Mouse (Mus musculus) cerebellum, adult 2 months (tissue): Measurements from ENCODE around the gene Parn. TPM values are rescaled to one million over a fixed set of nuclear protein-coding genes. Genes with fewer than 3 reads are reported as not detected.

Experiments used
- DNase-seq, 2 experiments: peaks; one replicate each; pipeline ENCODE4 v3.0.0; 2021
- H3K27ac ChIP-seq: fragments of 200-500 bp; 2 replicates; pipeline ENCODE4 v1.5.1; 2012; ENCODE audit warnings: low read length, control low read depth, inconsistent platforms; ENCODE audit not compliant: insufficient read depth
- H3K27me3 ChIP-seq: fragments of 200-500 bp; 2 replicates; pipeline ENCODE4 v1.6.1; 2012; ENCODE audit warnings: inconsistent platforms, mild to moderate bottlenecking, low read length, moderate library complexity; ENCODE audit not compliant: control insufficient read depth, insufficient read depth
- H3K4me1 ChIP-seq: fragments of 200-500 bp; 2 replicates; pipeline ENCODE4 v1.6.1; 2011; ENCODE audit warnings: low read length; ENCODE audit not compliant: control insufficient read depth, insufficient read depth
- H3K4me3 ChIP-seq: fragments of 200-500 bp; replicated peaks from 2 replicates; pipeline ENCODE3; 2011; ENCODE audit warnings: mild to moderate bottlenecking, low read depth, low read length, control low read depth; ENCODE audit not compliant: insufficient read depth
- CTCF ChIP-seq: fragments of 200-500 bp; IDR thresholded peaks from 2 replicates; pipeline ENCODE4 v1.5.1; 2011; ENCODE audit warnings: low read depth, mild to moderate bottlenecking, control low read depth, low read length, moderate library complexity, borderline replicate concordance; ENCODE audit not compliant: insufficient read depth
- POLR2A ChIP-seq: fragments of 200-500 bp; IDR thresholded peaks from 2 replicates; pipeline ENCODE4 v1.6.1; 2011; ENCODE audit warnings: low read length, control low read depth, borderline replicate concordance; ENCODE audit not compliant: insufficient read depth
- WGBS: fragments of 180-500 bp; shearing (Covaris S2); methylation state at CpG from one replicate; pipeline ENCODE4 v1.1.7; 2018; 5-methylcytosine and 5-hydroxymethylcytosine counted together
- polyA plus RNA-seq: library from polyadenylated mRNA; depleted of rRNA; stranded (reverse); fragments of >200 nt; gene quantifications from 2 replicates; pipeline ENCODE4 v1.2.3, GENCODE M21; 2012

Gene Parn
- polyA plus RNA-seq, 1 experiment = 25.6 TPM

- 55% methylated on average over 9 of the region's 9 CpGs for WGBS
These were observed 82.7 kb downstream of the Parn start for GRCm38 (mm10) chr16:13585234-13585633.

GRCm38 (mm10) chr16:13580784-13581183, 87.2 kb downstream of the Parn start:
- H3K4me3 ChIP-seq = no peak overlapping the region
- DNase-seq = no peak
- no peaks in the 10 kb centered on the region for H3K27me3 ChIP-seq
- TF ChIP-seq CTCF (peak; percentile 20; the same call in 1 of the 2 replicates), POLR2A (no peak)
- no peaks in the 10 kb centered on the region for H3K4me1 ChIP-seq
- 94% methylated on average over 3 of the region's 3 CpGs for WGBS
- no peak overlapping the region for H3K27ac ChIP-seq

More at GRCm38 (mm10) chr16:13585234-13585633, 82.7 kb downstream of the Parn start:
- no peaks in the 10 kb centered on the region for H3K27me3 ChIP-seq
- H3K27ac ChIP-seq = no peak overlapping the region
- TF ChIP-seq CTCF = no peak
- TF ChIP-seq POLR2A = no peak
- no peaks in the 10 kb centered on the region for H3K4me1 ChIP-seq
- no peak for DNase-seq
- H3K4me3 ChIP-seq = no peak overlapping the region

DNA sequence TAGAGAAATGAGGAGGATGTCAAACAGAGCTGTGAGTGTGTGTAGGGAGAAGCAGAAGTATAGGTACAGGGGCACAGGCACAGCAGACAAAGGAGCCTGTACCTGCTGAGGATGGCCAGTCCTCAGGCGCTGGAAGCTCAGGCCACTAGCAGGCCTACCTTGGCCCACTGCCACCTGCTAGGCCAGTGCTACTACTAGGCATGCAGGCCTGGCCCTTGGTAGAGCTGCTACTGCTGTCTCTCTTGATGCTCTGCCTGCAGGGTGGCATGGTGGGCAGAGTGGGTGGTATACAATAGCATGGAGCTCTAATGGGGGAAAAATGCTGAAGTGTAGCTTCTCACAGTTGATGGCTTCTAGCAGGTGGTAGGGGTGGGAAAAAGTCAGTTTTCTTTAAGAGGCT, 88.0 kb downstream of the Parn start:
- Histone ChIP-seq H3K27me3 (no peaks in the 10 kb centered on the region), H3K4me1 (no peaks in the 10 kb centered on the region), H3K27ac (no peak overlapping the region), H3K4me3 (no peak overlapping the region)
- 15% methylated on average over 1 of the region's 1 CpGs for WGBS
- no peak for TF ChIP-seq CTCF
- no peak for TF ChIP-seq POLR2A
- peak; percentile 11 to 15 for DNase-seq

- 87% methylated on average over 4 of the region's 4 CpGs for WGBS
- Histone ChIP-seq H3K4me1 (no peaks in the 10 kb centered on the region), H3K27ac (no peak overlapping the region), H3K4me3 (no peak overlapping the region), H3K27me3 (no peaks in the 10 kb centered on the region)
- TF ChIP-seq POLR2A (no peak), CTCF (no peak)
- no peak for DNase-seq
These were observed 92.7 kb downstream of the Parn start for GRCm38 (mm10) chr16:13575306-13575705.

DNA sequence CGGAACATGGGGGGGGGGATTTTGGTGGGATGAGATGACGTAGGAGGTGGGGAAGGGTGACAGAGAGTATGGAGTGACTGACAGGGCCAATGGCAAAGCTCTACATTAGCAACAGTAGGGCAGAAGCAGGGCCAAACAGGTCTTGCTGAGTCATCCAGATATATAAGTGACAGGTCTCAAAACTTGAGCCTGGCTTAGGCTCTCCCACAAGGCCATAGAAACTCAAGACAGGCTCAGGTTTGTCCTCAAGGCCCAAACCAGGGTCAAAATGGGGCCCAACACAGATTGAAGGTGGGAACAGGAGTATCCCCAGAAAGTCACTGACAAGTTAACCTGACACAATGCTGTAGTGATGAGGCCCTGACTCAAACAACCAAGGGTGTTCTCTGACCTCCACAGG, 99.7 kb downstream of the Parn start:
- H3K4me1 ChIP-seq = no peaks in the 10 kb centered on the region
- no peak for DNase-seq
- TF ChIP-seq CTCF (no peak), POLR2A (no peak)
- no peak overlapping the region for H3K4me3 ChIP-seq
- no peaks in the 10 kb centered on the region for H3K27me3 ChIP-seq
- 95% methylated on average over 2 of the region's 2 CpGs for WGBS
- no peak overlapping the region for H3K27ac ChIP-seq

DNA sequence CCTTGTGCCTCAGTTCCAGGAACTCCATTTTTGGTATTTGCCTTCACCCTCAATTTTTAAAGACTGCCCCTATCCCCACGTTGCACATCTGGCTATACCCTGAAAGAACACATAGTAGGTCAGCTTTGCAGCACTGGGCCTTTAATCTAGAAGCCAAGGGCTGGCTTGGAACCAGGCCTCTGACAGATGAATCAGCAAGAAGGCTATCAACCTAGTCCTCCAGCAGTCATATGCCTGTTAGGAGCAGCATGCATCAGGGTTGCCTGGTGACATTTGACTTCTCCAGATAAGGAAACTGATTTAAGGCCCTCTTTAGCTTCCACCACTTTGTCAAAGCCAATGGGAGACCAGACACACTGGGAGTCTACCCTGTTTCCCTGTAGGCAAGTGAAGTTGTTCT, 100.4 kb downstream of the Parn start:
- Histone ChIP-seq H3K4me1 (no peaks in the 10 kb centered on the region), H3K27me3 (no peaks in the 10 kb centered on the region), H3K4me3 (no peak overlapping the region), H3K27ac (no peak overlapping the region)
- TF ChIP-seq POLR2A (no peak), CTCF (no peak)
- DNase-seq = no peak
- 94% methylated on average over 1 of the region's 1 CpGs for WGBS

GRCm38 (mm10) chr16:13566351-13566750, 101.6 kb downstream of the Parn start:
- Histone ChIP-seq H3K27me3 (no peaks in the 10 kb centered on the region), H3K4me3 (no peak overlapping the region), H3K27ac (no peak overlapping the region), H3K4me1 (no peaks in the 10 kb centered on the region)
- no peak for DNase-seq
- TF ChIP-seq POLR2A = no peak
- TF ChIP-seq CTCF = no peak
- 90% methylated on average over 6 of the region's 6 CpGs for WGBS

DNA sequence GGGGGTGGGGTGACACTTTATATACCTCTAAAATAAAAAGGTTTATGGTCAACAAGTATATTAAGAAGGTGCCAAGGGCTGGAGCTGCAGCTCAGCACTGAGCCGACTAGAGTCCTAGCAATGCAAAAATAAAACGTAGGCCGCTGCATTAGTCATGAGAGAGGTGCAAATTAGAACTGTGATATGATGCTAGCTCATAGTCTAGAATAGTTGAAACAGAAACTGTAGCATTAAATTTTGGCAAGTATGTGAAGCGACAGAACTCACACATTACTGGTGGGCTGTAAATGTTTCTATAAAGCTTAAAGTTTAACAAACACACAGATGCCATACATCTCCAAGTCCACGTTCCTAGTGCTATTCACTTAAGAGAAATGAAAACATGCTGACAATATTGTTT, 102.7 kb downstream of the Parn start:
- no peaks in the 10 kb centered on the region for H3K4me1 ChIP-seq
- no peaks in the 10 kb centered on the region for H3K27me3 ChIP-seq
- no peak overlapping the region for H3K27ac ChIP-seq
- no peak overlapping the region for H3K4me3 ChIP-seq
- TF ChIP-seq CTCF = no peak
- TF ChIP-seq POLR2A = no peak
- 94% methylated on average over 5 of the region's 5 CpGs for WGBS
- no peak for DNase-seq

- no peak for TF ChIP-seq CTCF
- no peak for TF ChIP-seq POLR2A
- no peak overlapping the region for H3K27ac ChIP-seq
- WGBS = 52% methylated on average over 2 of the region's 2 CpGs
- H3K4me1 ChIP-seq = no peaks in the 10 kb centered on the region
- H3K27me3 ChIP-seq = no peaks in the 10 kb centered on the region
- no peak overlapping the region for H3K4me3 ChIP-seq
- DNase-seq = no peak
These were observed 110.2 kb downstream of the Parn start for GRCm38 (mm10) chr16:13557784-13558183.
